Mouse (Mus musculus) gastrocnemius, postnatal 25 days (tissue): ENCODE data around the gene Sbno1. TPM values are rescaled to one million over a fixed set of nuclear protein-coding genes. Genes with fewer than 3 reads are reported as not detected.
"Not testable (repeated sequence)": the region's sequence is repeated elsewhere in the genome, so short reads cannot be mapped to it uniquely, and the experiment has no call there.

ENCODE experiments used
- DNase-seq: peaks from one replicate; pipeline ENCODE4 v3.0.0; 2022
- total RNA-seq, 2 experiments: library from RNA; stranded (reverse); gene quantifications; 1 replicate in 1 of 2; 2 replicates in 1 of 2; pipeline ENCODE4 v1.2.3; 2021

Gene Sbno1
- total RNA-seq, 2 experiments from 2014 or later: 35.3 to 37.7 TPM

- DNase-seq: no peak
These were observed 51.5 kb downstream of the Sbno1 start for GRCm38 (mm10) chr5:124374298-124374697.

GRCm38 (mm10) chr5:124366721-124367120, 59.1 kb downstream of the Sbno1 start:
- no peak for DNase-seq

GRCm38 (mm10) chr5:124365754-124366153, 60.0 kb downstream of the Sbno1 start:
- no peak for DNase-seq

GRCm38 (mm10) chr5:124364173-124364918, 61.5 kb downstream of the Sbno1 start:
- DNase-seq: no peak

- DNase-seq: not testable (repeated sequence)
These were observed 62.8 kb downstream of the Sbno1 start, which contains the start of gene Cdk2ap1 for GRCm38 (mm10) chr5:124362982-124363381. Cdk2ap1 (minus strand) TSS chr5:124363082.

GRCm38 (mm10) chr5:124359641-124360040, 66.2 kb downstream of the Sbno1 start:
- DNase-seq: no peak

GRCm38 (mm10) chr5:124356695-124357094, 69.1 kb downstream of the Sbno1 start:
- no peak for DNase-seq

- no peak for DNase-seq
These were observed 70.3 kb downstream of the Sbno1 start for GRCm38 (mm10) chr5:124355425-124355959.

GRCm38 (mm10) chr5:124354574-124355424, 71.0 kb downstream of the Sbno1 start:
- peak; percentile 44 for DNase-seq

GRCm38 (mm10) chr5:124353726-124354547, 71.9 kb downstream of the Sbno1 start:
- peak; percentile 61 for DNase-seq

GRCm38 (mm10) chr5:124353011-124353725, 72.6 kb downstream of the Sbno1 start:
- no peak for DNase-seq

GRCm38 (mm10) chr5:124352141-124352920, 73.5 kb downstream of the Sbno1 start:
- DNase-seq: peak; percentile 79

- DNase-seq: no peak
These were observed 74.2 kb downstream of the Sbno1 start for GRCm38 (mm10) chr5:124351604-124352003.

GRCm38 (mm10) chr5:124351111-124351560, 74.7 kb downstream of the Sbno1 start:
- DNase-seq: peak; percentile 89

- no peak for DNase-seq
These were observed 75.5 kb downstream of the Sbno1 start for GRCm38 (mm10) chr5:124350350-124350749.

GRCm38 (mm10) chr5:124349196-124349595, 76.6 kb downstream of the Sbno1 start:
- peak; percentile 63 for DNase-seq

GRCm38 (mm10) chr5:124342897-124343296, 82.9 kb downstream of the Sbno1 start:
- no peak for DNase-seq

GRCm38 (mm10) chr5:124341753-124342339, 84.0 kb downstream of the Sbno1 start:
- not testable (repeated sequence) for DNase-seq

GRCm38 (mm10) chr5:124338791-124339190, 87.0 kb downstream of the Sbno1 start:
- no peak for DNase-seq

- DNase-seq: no peak
These were observed 87.9 kb downstream of the Sbno1 start for GRCm38 (mm10) chr5:124337909-124338308.
